15 mouse cellular contexts compared by ENCODE assay signal in the genomic region with DNA sequence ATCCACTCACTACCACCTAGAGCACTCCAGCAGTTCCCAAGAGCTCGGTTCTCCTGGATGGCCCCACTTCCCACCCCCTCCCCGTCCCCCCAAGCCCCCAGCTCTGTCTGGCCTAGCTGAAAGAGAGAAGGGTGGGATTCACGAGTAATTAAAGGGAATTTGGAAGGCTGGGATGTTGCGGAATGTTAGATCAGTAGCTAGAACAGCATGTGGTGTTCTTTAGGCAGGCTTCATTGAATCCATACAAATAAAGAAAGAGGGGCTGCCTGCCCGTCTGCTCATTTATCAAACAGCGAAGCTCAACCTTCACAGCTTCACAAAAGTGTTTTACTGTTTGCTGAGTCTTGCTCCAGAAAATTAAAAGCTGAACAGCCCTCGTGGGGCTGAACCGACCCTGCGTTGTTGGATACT.
A peak's percentile ranks its signal among the peaks of the same experiment; 100 is the strongest.
DNase-seq lines count a peak whose midpoint lies in the region; ATAC-seq and TF ChIP-seq lines count a peak whose summit lies in the region.
"Had no signal": no experiment of that assay in that cellular context is flagged by ENCODE, and none has a peak within 500 bp of the region (broad histone marks: within the 10 kb centered on the region; RNA-seq: fewer than 3 reads in every experiment).

No protein-coding gene starts in this region.

- TF ChIP-seq POLR2A in brain, embryonic 14.5 days (IDR thresholded peaks at IDR 0.05; ENCODE audit: borderline replicate concordance, extremely low read depth, insufficient read depth, insufficient read length, poor library complexity, severe bottlenecking) = no peak

- H3K9me3 ChIP-seq in forebrain, embryonic 13.5 days (replicated peaks) = no peaks in the 10 kb centered on the region
- no peaks in the 10 kb centered on the region for H3K9me3 ChIP-seq in hindbrain, embryonic 15.5 days
- H3K9me3 ChIP-seq in midbrain, embryonic 16.5 days (replicated peaks; ENCODE audit: control insufficient read depth, low read length, poor library complexity, severe bottlenecking) = no peaks in the 10 kb centered on the region
- H3K9me3 ChIP-seq: embryonic facial prominence, embryonic 12.5 days; lung, embryonic 15.5 days had no signal

- DNase-seq in brain, embryonic 14.5 days (ENCODE audit: low read depth) = peak; percentile 91
- DNase-seq in adrenal gland, postnatal 25 days = no peak
- DNase-seq in frontal cortex, postnatal 10 days (ENCODE audit: low spot score in 2 of 2) = no peak
- DNase-seq in left cerebral cortex, adult 8-10 months (ENCODE audit: low spot score in 2 of 2) = no peak
- no peak for DNase-seq in left cerebral cortex, postnatal 4 days
- DNase-seq: cerebellum, adult 2 months; gastrocnemius, postnatal 36 days; thymus, postnatal 36 days had no signal

- H3K36me3 ChIP-seq in forebrain, embryonic 13.5 days (ENCODE audit: poor library complexity, severe bottlenecking) = no peaks in the 10 kb centered on the region
- no peaks in the 10 kb centered on the region for H3K36me3 ChIP-seq in hindbrain, embryonic 15.5 days
- no peaks in the 10 kb centered on the region for H3K36me3 ChIP-seq in midbrain, embryonic 16.5 days (ENCODE audit: control insufficient read depth, insufficient read depth, low read length)
- H3K36me3 ChIP-seq: embryonic facial prominence, embryonic 12.5 days; lung, embryonic 15.5 days had no signal

- 0 out of 2 replicates have a peak, but pooled peaks cover 2% of the 10 kb centered on the region for H3K27me3 ChIP-seq in forebrain, embryonic 13.5 days
- H3K27me3 ChIP-seq in hindbrain, embryonic 15.5 days = no peaks in the 10 kb centered on the region
- no peaks in the 10 kb centered on the region for H3K27me3 ChIP-seq in midbrain, embryonic 16.5 days (ENCODE audit: control insufficient read depth, insufficient read depth, low read depth, low read length)
- H3K27me3 ChIP-seq: embryonic facial prominence, embryonic 12.5 days; lung, embryonic 15.5 days; Patski had no signal

- 0 out of 2 replicates have a peak overlapping the region, but pooled peaks have one; percentile 14 for H3K27ac ChIP-seq in forebrain, embryonic 13.5 days
- peak overlapping the region; percentile 34; the same call in 1 of the 2 replicates for H3K27ac ChIP-seq in hindbrain, embryonic 15.5 days (replicated peaks)
- H3K27ac ChIP-seq in midbrain, embryonic 16.5 days (ENCODE audit: low read length) = no peak overlapping the region
- H3K27ac ChIP-seq: embryonic facial prominence, embryonic 12.5 days; lung, embryonic 15.5 days; stomach, postnatal 0 days had no signal

- peak; percentile 75 for ATAC-seq in forebrain, embryonic 13.5 days
- ATAC-seq in hindbrain, embryonic 15.5 days (ENCODE audit: low FRiP score, low read depth) = peak; percentile 56; the same call in 1 of the 2 replicates
- ATAC-seq in midbrain, embryonic 16.5 days = peak; percentile 64; the same call in 1 of the 2 replicates
- ATAC-seq: Patski had no signal

- peak overlapping the region; percentile 14; the same call in 1 of the 2 replicates for H3K4me2 ChIP-seq in forebrain, embryonic 13.5 days
- 0 out of 2 replicates have a peak overlapping the region, but pooled peaks have one; percentile 0 for H3K4me2 ChIP-seq in hindbrain, embryonic 15.5 days
- H3K4me2 ChIP-seq in midbrain, embryonic 16.5 days (ENCODE audit: low read length) = no peak overlapping the region
- H3K4me2 ChIP-seq: embryonic facial prominence, embryonic 12.5 days; lung, embryonic 15.5 days had no signal

- 3% methylated on average over 9 of the region's 9 CpGs for WGBS in forebrain, embryonic 13.5 days
- 6% methylated on average over 9 of the region's 9 CpGs for WGBS in hindbrain, embryonic 15.5 days
- WGBS in midbrain, embryonic 16.5 days = 10% methylated on average over 9 of the region's 9 CpGs

- intact Hi-C loops in left cerebral cortex, postnatal 4 days (cut with DNase I) = no loop called here

- H3K4me1 ChIP-seq in forebrain, embryonic 13.5 days = peaks cover 30% of the 10 kb centered on the region
- peaks cover 26% of the 10 kb centered on the region for H3K4me1 ChIP-seq in hindbrain, embryonic 15.5 days (replicated peaks)
- H3K4me1 ChIP-seq in midbrain, embryonic 16.5 days (ENCODE audit: control insufficient read depth, insufficient read depth, low read length) = peaks cover 5% of the 10 kb centered on the region
- H3K4me1 ChIP-seq: lung, embryonic 15.5 days had no signal

- no peak overlapping the region for H3K9ac ChIP-seq in forebrain, embryonic 13.5 days
- no peak overlapping the region for H3K9ac ChIP-seq in hindbrain, embryonic 15.5 days
- H3K9ac ChIP-seq in midbrain, embryonic 16.5 days (ENCODE audit: low read depth, low read length) = no peak overlapping the region
- H3K9ac ChIP-seq: embryonic facial prominence, embryonic 12.5 days; lung, embryonic 15.5 days had no signal

- TF ChIP-seq CTCF in brain, embryonic 14.5 days (IDR thresholded peaks at IDR 0.05; ENCODE audit: borderline replicate concordance, extremely low read depth, insufficient read depth, insufficient read length) = no peak

- no peak overlapping the region for H3K4me3 ChIP-seq in forebrain, embryonic 13.5 days
- H3K4me3 ChIP-seq in hindbrain, embryonic 15.5 days = no peak overlapping the region
- no peak overlapping the region for H3K4me3 ChIP-seq in midbrain, embryonic 16.5 days (ENCODE audit: low read depth, low read length)
- H3K4me3 ChIP-seq: embryonic facial prominence, embryonic 12.5 days; lung, embryonic 15.5 days had no signal
